Comparison of ENCODE assay signal across 9 mouse cellular contexts in the genomic region with DNA sequence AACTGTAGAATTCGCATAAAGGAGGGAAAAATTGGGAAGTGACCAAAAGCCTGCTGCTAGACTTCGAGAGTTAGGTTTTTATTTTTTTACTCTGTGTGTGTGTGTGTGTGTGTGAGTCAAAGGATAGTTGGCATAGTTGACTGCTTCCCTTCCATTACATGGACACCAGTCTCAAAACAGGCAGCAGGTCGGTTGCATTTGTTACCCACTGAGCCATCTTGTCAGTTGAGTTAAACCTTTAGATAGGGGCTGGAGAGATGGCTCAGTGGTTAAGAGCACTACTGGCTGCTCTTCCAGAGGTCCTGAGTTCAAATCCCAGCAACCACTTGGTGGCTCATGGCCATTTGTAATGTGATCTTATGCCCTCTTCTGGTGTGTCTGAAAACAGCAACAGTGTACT. TPM values are rescaled to one million over a fixed set of nuclear protein-coding genes. Genes with fewer than 3 reads are reported as not detected.
DNase-seq lines count a peak whose midpoint lies in the region; ATAC-seq and TF ChIP-seq lines count a peak whose summit lies in the region.
"Had no signal": no experiment of that assay in that cellular context is flagged by ENCODE, and none has a peak within 500 bp of the region (broad histone marks: within the 10 kb centered on the region; RNA-seq: fewer than 3 reads in every experiment).

No protein-coding gene starts in this region.

- no peaks in the 10 kb centered on the region for H3K36me3 ChIP-seq in forebrain, embryonic 11.5 days (ENCODE audit: control insufficient read depth, insufficient read depth, low read length)
- peaks cover 31% of the 10 kb centered on the region for H3K36me3 ChIP-seq in liver, embryonic 12.5 days

- no peak for TF ChIP-seq CTCF in gastrocnemius, adult 2 months (IDR thresholded peaks at IDR 0.05)

- H3K4me1 ChIP-seq in forebrain, embryonic 11.5 days (replicated peaks; ENCODE audit: control insufficient read depth, insufficient read depth, low read length) = no peaks in the 10 kb centered on the region
- peaks cover 32% of the 10 kb centered on the region for H3K4me1 ChIP-seq in liver, embryonic 12.5 days

- peak overlapping the region; percentile 63 for H3K4me2 ChIP-seq in forebrain, embryonic 11.5 days (ENCODE audit: low read depth, low read length, severe bottlenecking)
- H3K4me2 ChIP-seq in liver, embryonic 12.5 days = peak overlapping the region; percentile 84

- 88% methylated on average over 3 of the region's 3 CpGs for WGBS in forebrain, embryonic 11.5 days
- 56% methylated on average over 3 of the region's 3 CpGs for WGBS in liver, embryonic 12.5 days (ENCODE audit: insufficient replicate concordance)

- H3K27ac ChIP-seq in gastrocnemius, adult 2 months = peak overlapping the region; percentile 99; the same call in 1 of the 2 replicates
- H3K27ac ChIP-seq in forebrain, embryonic 11.5 days (ENCODE audit: low read depth, low read length) = no peak overlapping the region
- H3K27ac ChIP-seq in liver, embryonic 12.5 days = 0 out of 2 replicates have a peak overlapping the region, but pooled peaks have one; percentile 59

- peak overlapping the region; percentile 90 for H3K4me3 ChIP-seq in gastrocnemius, adult 2 months
- peak overlapping the region; percentile 67 for H3K4me3 ChIP-seq in forebrain, embryonic 11.5 days (ENCODE audit: low read depth, low read length)
- H3K4me3 ChIP-seq in liver, embryonic 12.5 days = peak overlapping the region; percentile 70

- DNase-seq in gastrocnemius, adult 2 months = no peak
- no peak for DNase-seq in gastrocnemius, adult 18-20 months (ENCODE audit: low spot score)
- DNase-seq in 3134 (ENCODE audit: extremely low read depth, insufficient read length, low spot score) = peak; percentile 50
- no peak for DNase-seq in forebrain, embryonic 11.5 days (ENCODE audit: low spot score)
- DNase-seq in right cerebral cortex, postnatal 36 days (ENCODE audit: low spot score in 2 of 2) = no peak
- no peak for DNase-seq in left cerebral cortex, postnatal 25 days (ENCODE audit: low spot score in 2 of 2)
- no peak for DNase-seq in adrenal gland, postnatal 36 days
- DNase-seq: cerebellum, adult 18-20 months had no signal

- H3K27me3 ChIP-seq in forebrain, embryonic 11.5 days (ENCODE audit: control insufficient read depth, insufficient read depth, low read length) = no peaks in the 10 kb centered on the region
- no peaks in the 10 kb centered on the region for H3K27me3 ChIP-seq in liver, embryonic 12.5 days (replicated peaks)

- H3K9ac ChIP-seq in forebrain, embryonic 11.5 days (ENCODE audit: low read length) = peak overlapping the region; percentile 74
- peak overlapping the region; percentile 80; the same call in 1 of the 2 replicates for H3K9ac ChIP-seq in liver, embryonic 12.5 days

- no peaks in the 10 kb centered on the region for H3K9me3 ChIP-seq in forebrain, embryonic 11.5 days (ENCODE audit: control insufficient read depth, low read length)
- no peaks in the 10 kb centered on the region for H3K9me3 ChIP-seq in liver, embryonic 12.5 days (replicated peaks)

- intact Hi-C loops in gastrocnemius, adult 2 months (cut with DNase I) = no loop called here
- intact Hi-C loops in left cerebral cortex, postnatal 25 days (cut with DNase I) = no loop called here

- ATAC-seq in forebrain, embryonic 11.5 days (replicated peaks; ENCODE audit: low FRiP score) = no peak
- ATAC-seq in liver, embryonic 12.5 days = no peak

RNA-seq across cellular contexts. Expression of gene Zscan21, which starts 1.3 kb away (rescaled TPM):
- total RNA-seq in gastrocnemius, adult 2 months (2021) = 10 to 100 TPM; 12.7 to 17.0 TPM
- total RNA-seq in gastrocnemius, adult 18-20 months (2021) = 10 to 100 TPM; 15.0 to 15.4 TPM
- polyA plus RNA-seq in forebrain, embryonic 11.5 days (2014; fragmentation: Nextera tagmentation; extraction: Ambion mirVana) = 106 and 112 TPM in 2 replicates
- 19.0 and 19.6 TPM in 2 replicates for polyA plus RNA-seq in liver, embryonic 12.5 days (2016; fragmentation: Nextera tagmentation; extraction: Ambion mirVana)
- total RNA-seq in left cerebral cortex, postnatal 25 days (2021) = 10 to 100 TPM; 16.4 to 16.6 TPM
- 10 to 100 TPM; 15.2 to 16.9 TPM for total RNA-seq in adrenal gland, postnatal 36 days (2021)

RNA-seq across cellular contexts. Expression of gene Zkscan1, which starts 33.2 kb away (rescaled TPM):
- 10 to 100 TPM; 10.7 to 10.8 TPM for total RNA-seq in gastrocnemius, adult 2 months (2021)
- total RNA-seq in gastrocnemius, adult 18-20 months (2021) = 10 to 100 TPM; 11.2 to 11.8 TPM
- polyA plus RNA-seq in forebrain, embryonic 11.5 days (2014; fragmentation: Nextera tagmentation; extraction: Ambion mirVana) = 34.0 and 34.2 TPM in 2 replicates
- 7.3 and 8.2 TPM in 2 replicates for polyA plus RNA-seq in liver, embryonic 12.5 days (2016; fragmentation: Nextera tagmentation; extraction: Ambion mirVana)
- total RNA-seq in left cerebral cortex, postnatal 25 days (2021) = 10 to 100 TPM; 39.4 to 40.5 TPM
- 10 to 100 TPM; 36.3 to 41.9 TPM for total RNA-seq in adrenal gland, postnatal 36 days (2021)

RNA-seq across cellular contexts. Expression of gene Zfp113, which starts 37.5 kb away (rescaled TPM):
- total RNA-seq in gastrocnemius, adult 2 months (2021) = 1 to 10 TPM; 3.7 to 6.9 TPM
- 1 to 10 TPM; 4.9 to 5.8 TPM for total RNA-seq in gastrocnemius, adult 18-20 months (2021)
- 35.2 and 39.9 TPM in 2 replicates for polyA plus RNA-seq in forebrain, embryonic 11.5 days (2014; fragmentation: Nextera tagmentation; extraction: Ambion mirVana)
- polyA plus RNA-seq in liver, embryonic 12.5 days (2016; fragmentation: Nextera tagmentation; extraction: Ambion mirVana) = 4.8 and 5.7 TPM in 2 replicates
- 10 to 100 TPM; 11.5 to 16.9 TPM for total RNA-seq in left cerebral cortex, postnatal 25 days (2021)
- total RNA-seq in adrenal gland, postnatal 36 days (2021) = 10 to 100 TPM; 11.7 to 12.4 TPM

RNA-seq across cellular contexts. Expression of gene Cops6, which starts 42.8 kb away (rescaled TPM):
- 100 to 1,000 TPM in 1 of 2 experiments, 10 to 100 TPM in 1; 97.7 to 111 TPM for total RNA-seq in gastrocnemius, adult 2 months (2021)
- 100 to 1,000 TPM; 105 to 110 TPM for total RNA-seq in gastrocnemius, adult 18-20 months (2021)
- 248 and 275 TPM in 2 replicates for polyA plus RNA-seq in forebrain, embryonic 11.5 days (2014; fragmentation: Nextera tagmentation; extraction: Ambion mirVana)
- polyA plus RNA-seq in liver, embryonic 12.5 days (2016; fragmentation: Nextera tagmentation; extraction: Ambion mirVana) = 181 and 191 TPM in 2 replicates
- total RNA-seq in left cerebral cortex, postnatal 25 days (2021) = 100 to 1,000 TPM; 130 to 133 TPM
- 100 to 1,000 TPM; 143 to 152 TPM for total RNA-seq in adrenal gland, postnatal 36 days (2021)

RNA-seq across cellular contexts. Expression of gene Ap4m1, which starts 53.8 kb away (rescaled TPM):
- 10 to 100 TPM in 1 of 2 experiments, 1 to 10 TPM in 1; 8.4 to 10.3 TPM for total RNA-seq in gastrocnemius, adult 2 months (2021)
- total RNA-seq in gastrocnemius, adult 18-20 months (2021) = 1 to 10 TPM; 6.6 to 7.0 TPM
- 24.0 and 24.1 TPM in 2 replicates for polyA plus RNA-seq in forebrain, embryonic 11.5 days (2014; fragmentation: Nextera tagmentation; extraction: Ambion mirVana)
- 7.9 and 8.3 TPM in 2 replicates for polyA plus RNA-seq in liver, embryonic 12.5 days (2016; fragmentation: Nextera tagmentation; extraction: Ambion mirVana)
- total RNA-seq in left cerebral cortex, postnatal 25 days (2021) = 10 to 100 TPM; 22.9 to 23.4 TPM
- 10 to 100 TPM; 19.1 to 19.7 TPM for total RNA-seq in adrenal gland, postnatal 36 days (2021)
